Mouse (Mus musculus): Measurements from ENCODE around the gene Sfi1. TPM values are rescaled to one million over a fixed set of nuclear protein-coding genes. Genes with fewer than 3 reads are reported as not detected.
"Not testable (repeated sequence)": the region's sequence is repeated elsewhere in the genome, so short reads cannot be mapped to it uniquely, and the experiment has no call there.

Sfi1 gene
- polyA plus RNA-seq, 1 experiment from 2014 or later: 10.9 TPM

DNA sequence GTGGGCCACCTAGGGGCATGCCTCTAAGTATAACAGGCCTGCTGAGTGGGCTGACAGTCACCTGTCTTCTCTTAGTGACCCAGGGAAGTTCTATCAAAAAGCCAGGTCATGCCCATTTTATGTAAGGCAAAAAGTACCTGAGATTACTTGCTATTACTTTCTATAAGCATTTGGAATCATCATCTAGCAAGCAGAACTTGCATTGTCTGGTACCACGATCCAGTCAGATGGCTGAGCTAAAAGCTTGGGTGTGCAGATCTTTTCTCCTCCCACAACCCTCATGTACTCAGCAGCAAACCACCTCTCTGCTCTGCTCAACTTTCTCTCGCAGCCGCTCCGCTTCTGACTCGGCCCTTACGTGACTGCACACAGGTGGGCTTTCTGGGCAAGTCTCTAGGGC is 35.3 kb downstream of the Sfi1 start:
- not testable (repeated sequence) for H3K4me3 ChIP-seq (ENCODE audit: low read depth, low read length); H3K4me1 ChIP-seq (replicated peaks; ENCODE audit: control insufficient read depth, insufficient read depth, low read length); ATAC-seq (replicated peaks; ENCODE audit: low FRiP score); H3K9me3 ChIP-seq (ENCODE audit: control insufficient read depth, low read length); H3K27me3 ChIP-seq (replicated peaks; ENCODE audit: control insufficient read depth, insufficient read depth, low read length); H3K9ac ChIP-seq (ENCODE audit: low read depth, low read length); H3K27ac ChIP-seq (ENCODE audit: low read depth, low read length); DNase-seq (ENCODE audit: low spot score); H3K36me3 ChIP-seq (ENCODE audit: control insufficient read depth, insufficient read depth, low read length); H3K4me2 ChIP-seq
- WGBS: 88% methylated on average over 6 of the region's 6 CpGs

DNA sequence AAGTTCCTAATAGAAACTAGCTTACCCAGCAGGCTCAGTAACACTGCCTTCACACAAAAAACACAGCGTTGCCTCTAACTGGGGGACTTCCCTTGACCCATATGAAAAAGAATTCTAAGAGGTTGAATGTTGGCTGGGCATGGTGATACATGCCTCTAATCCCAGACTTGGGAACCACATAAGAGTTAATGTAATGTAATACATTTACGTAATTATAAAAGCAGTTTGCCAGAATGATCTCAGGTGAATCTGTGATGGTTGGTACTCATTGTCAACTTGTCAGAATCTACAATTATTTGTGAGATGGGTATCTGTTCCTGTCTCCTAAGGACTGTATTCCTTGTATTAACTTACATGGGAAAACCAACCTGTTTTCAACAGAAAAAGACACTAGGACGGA is 36.3 kb downstream of the Sfi1 start:
- 77% methylated on average over 2 of the region's 3 CpGs for WGBS
- not testable (repeated sequence) for H3K27me3 ChIP-seq (replicated peaks; ENCODE audit: control insufficient read depth, insufficient read depth, low read length); H3K4me3 ChIP-seq (ENCODE audit: low read depth, low read length); H3K4me1 ChIP-seq (replicated peaks; ENCODE audit: control insufficient read depth, insufficient read depth, low read length); H3K36me3 ChIP-seq (ENCODE audit: control insufficient read depth, insufficient read depth, low read length); H3K27ac ChIP-seq (ENCODE audit: low read depth, low read length); H3K9ac ChIP-seq (ENCODE audit: low read depth, low read length); ATAC-seq (replicated peaks; ENCODE audit: low FRiP score); DNase-seq (ENCODE audit: low spot score); H3K4me2 ChIP-seq; H3K9me3 ChIP-seq (ENCODE audit: control insufficient read depth, low read length)

DNA sequence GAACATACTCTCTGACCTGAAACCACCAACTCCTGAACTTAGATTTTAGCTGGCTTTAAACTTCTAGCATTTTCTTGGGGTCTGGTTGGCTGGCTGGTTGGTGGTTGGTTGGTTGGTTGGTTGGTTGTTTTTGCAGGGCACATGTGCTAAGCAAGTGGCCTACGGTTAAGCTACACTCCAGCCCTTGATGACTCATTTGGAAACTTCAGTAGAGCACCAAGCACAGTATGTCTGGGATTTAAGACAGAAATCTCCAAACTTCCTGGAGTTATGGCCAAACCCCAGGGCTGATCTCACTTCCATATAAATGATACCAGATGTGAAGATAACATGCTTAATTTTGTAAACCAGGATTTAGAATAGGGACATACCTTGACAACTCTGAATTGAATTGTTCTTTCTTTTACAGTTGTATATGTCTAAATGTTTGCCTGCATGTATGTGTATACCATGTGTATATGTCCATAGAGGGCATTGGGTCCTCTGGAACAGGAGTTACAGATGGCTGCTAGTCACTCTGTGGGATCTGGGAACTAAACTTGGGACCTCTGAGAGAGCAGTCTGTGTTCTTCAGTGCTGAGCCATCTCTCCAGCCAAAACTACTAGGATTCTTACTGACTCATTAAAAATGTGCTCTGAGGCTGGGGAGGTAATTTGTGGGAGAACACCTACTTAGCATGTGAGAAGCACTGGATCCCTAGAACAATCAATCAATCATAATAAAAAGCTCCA is 39.4 kb downstream of the Sfi1 start:
- DNase-seq (ENCODE audit: low spot score) (peak; percentile 51), ATAC-seq (replicated peaks; ENCODE audit: low FRiP score) (peak; percentile 46)
- not testable (repeated sequence) for H3K9me3 ChIP-seq (ENCODE audit: control insufficient read depth, low read length); H3K4me2 ChIP-seq; H3K27me3 ChIP-seq (replicated peaks; ENCODE audit: control insufficient read depth, insufficient read depth, low read length); H3K9ac ChIP-seq (ENCODE audit: low read depth, low read length); H3K36me3 ChIP-seq (ENCODE audit: control insufficient read depth, insufficient read depth, low read length); H3K27ac ChIP-seq (ENCODE audit: low read depth, low read length); H3K4me1 ChIP-seq (replicated peaks; ENCODE audit: control insufficient read depth, insufficient read depth, low read length); H3K4me3 ChIP-seq (ENCODE audit: low read depth, low read length)
- 70% methylated on average over 1 of the region's 1 CpGs for WGBS

DNA sequence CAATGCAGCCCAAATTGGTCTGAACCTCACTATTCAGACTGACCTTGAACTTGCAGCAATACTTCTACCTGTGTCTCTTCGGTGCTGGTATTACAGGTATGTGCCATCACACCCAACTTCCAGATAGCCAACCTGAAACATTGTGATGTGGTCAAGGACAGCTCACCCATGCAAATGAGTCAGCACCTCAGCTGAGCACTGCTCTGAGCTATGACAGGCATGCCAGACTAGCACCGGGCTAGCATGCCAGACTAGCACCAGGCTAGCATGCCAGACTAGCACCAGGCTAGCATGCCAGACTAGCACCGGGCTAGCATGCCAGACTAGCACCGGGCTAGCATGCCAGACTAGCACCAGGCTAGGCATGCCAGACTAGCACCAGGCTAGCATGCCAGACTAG is 41.9 kb downstream of the Sfi1 start:
- peak; percentile 21; the same call in 1 of the 2 replicates for ATAC-seq (replicated peaks; ENCODE audit: low FRiP score)
- 89% methylated on average over 4 of the region's 4 CpGs for WGBS
- H3K4me1 ChIP-seq (replicated peaks; ENCODE audit: control insufficient read depth, insufficient read depth, low read length); H3K4me3 ChIP-seq (ENCODE audit: low read depth, low read length); DNase-seq (ENCODE audit: low spot score); H3K27me3 ChIP-seq (replicated peaks; ENCODE audit: control insufficient read depth, insufficient read depth, low read length); H3K4me2 ChIP-seq; H3K27ac ChIP-seq (ENCODE audit: low read depth, low read length); H3K9me3 ChIP-seq (ENCODE audit: control insufficient read depth, low read length); H3K36me3 ChIP-seq (ENCODE audit: control insufficient read depth, insufficient read depth, low read length); H3K9ac ChIP-seq (ENCODE audit: low read depth, low read length): not testable (repeated sequence)

GRCm38 (mm10) chr11:3150677-3151003 is 42.6 kb downstream of the Sfi1 start:
- 92% methylated on average over 12 of the region's 12 CpGs for WGBS
- DNase-seq (ENCODE audit: low spot score); H3K4me1 ChIP-seq (replicated peaks; ENCODE audit: control insufficient read depth, insufficient read depth, low read length); H3K9me3 ChIP-seq (ENCODE audit: control insufficient read depth, low read length); H3K4me3 ChIP-seq (ENCODE audit: low read depth, low read length); H3K4me2 ChIP-seq; ATAC-seq (replicated peaks; ENCODE audit: low FRiP score); H3K27me3 ChIP-seq (replicated peaks; ENCODE audit: control insufficient read depth, insufficient read depth, low read length); H3K36me3 ChIP-seq (ENCODE audit: control insufficient read depth, insufficient read depth, low read length); H3K27ac ChIP-seq (ENCODE audit: low read depth, low read length); H3K9ac ChIP-seq (ENCODE audit: low read depth, low read length): not testable (repeated sequence)

DNA sequence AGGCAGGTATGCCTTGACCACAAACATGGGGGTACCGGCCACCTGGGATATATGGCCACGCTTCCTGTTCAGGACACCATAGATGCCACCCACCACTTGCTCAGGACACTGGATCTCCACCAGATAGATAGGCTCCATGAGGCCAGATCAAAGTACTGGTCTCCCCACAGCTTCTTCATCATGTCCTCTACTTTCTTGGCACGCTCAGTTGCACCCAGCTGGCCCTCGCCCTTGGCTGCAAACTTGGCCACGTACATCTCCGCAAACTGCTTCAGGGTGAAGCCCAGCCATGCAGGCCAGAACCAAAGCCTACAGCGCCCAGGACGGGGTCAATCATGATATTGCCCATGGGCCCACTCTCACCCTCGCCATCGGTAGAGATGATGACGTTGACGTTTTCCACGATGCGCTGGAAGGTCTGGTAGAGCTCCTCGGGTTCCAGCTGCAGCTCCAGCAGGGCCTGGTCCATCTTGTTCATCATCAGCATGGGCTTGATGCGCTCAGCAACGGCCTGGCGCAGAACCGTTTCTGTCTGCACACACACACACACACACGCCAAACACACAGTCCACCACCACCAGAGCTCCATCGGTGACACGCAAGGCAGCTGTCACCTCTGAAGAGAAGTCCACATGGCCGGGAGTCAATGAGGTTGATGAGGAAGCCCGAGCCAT is 43.1 kb downstream of the Sfi1 start:
- not testable (repeated sequence) for H3K27ac ChIP-seq (ENCODE audit: low read depth, low read length); H3K9ac ChIP-seq (ENCODE audit: low read depth, low read length); H3K4me3 ChIP-seq (ENCODE audit: low read depth, low read length); H3K27me3 ChIP-seq (replicated peaks; ENCODE audit: control insufficient read depth, insufficient read depth, low read length); H3K4me1 ChIP-seq (replicated peaks; ENCODE audit: control insufficient read depth, insufficient read depth, low read length); H3K4me2 ChIP-seq; DNase-seq (ENCODE audit: low spot score); H3K36me3 ChIP-seq (ENCODE audit: control insufficient read depth, insufficient read depth, low read length); H3K9me3 ChIP-seq (ENCODE audit: control insufficient read depth, low read length)
- ATAC-seq (replicated peaks; ENCODE audit: low FRiP score): 0 out of 2 replicates have a peak, but pooled peaks have one; percentile 5
- 95% methylated on average over 23 of the region's 24 CpGs for WGBS

DNA sequence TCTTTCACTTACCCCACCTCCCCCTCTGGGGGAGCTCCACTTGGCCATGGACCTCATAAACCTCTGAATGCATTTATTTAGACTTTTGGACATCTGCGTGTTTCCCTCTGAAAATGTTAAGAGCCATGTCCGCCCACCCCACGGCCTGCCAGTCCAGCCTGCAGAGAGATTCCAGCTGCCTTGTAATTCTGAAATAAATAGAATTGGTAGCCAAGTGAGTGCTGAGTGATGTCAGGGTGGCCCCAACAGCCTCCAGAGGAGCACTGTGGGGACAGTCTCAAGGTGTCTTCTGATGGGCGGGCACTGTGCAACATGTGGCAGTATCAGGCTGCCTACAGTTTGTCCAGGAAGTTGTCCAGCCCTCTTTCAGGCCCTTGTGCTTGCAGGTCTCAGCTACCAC is 43.8 kb downstream of the Sfi1 start:
- WGBS: 84% methylated on average over 4 of the region's 4 CpGs
- ATAC-seq (replicated peaks; ENCODE audit: low FRiP score): not testable (repeated sequence)

DNA sequence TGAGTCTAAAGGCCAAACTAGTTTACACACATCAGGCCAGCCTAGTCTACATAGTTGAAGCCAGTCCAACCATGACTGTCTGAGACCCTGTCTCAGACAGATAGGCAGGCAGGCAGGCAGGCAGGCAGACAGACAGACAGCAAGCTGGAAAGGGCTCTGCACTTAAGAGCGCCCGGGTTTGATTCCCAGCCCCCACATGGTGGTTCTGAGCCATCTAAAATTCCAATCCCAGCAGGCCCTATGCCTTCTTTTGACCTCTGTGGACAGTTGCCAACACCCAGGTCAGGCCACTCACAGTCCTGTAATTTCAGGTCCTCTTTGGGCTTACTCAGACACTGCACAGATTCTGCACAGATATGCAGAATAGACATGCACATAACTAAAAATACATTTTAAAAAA is 46.5 kb downstream of the Sfi1 start:
- H3K4me3 ChIP-seq (ENCODE audit: low read depth, low read length); H3K4me1 ChIP-seq (replicated peaks; ENCODE audit: control insufficient read depth, insufficient read depth, low read length); H3K9ac ChIP-seq (ENCODE audit: low read depth, low read length); H3K9me3 ChIP-seq (ENCODE audit: control insufficient read depth, low read length); H3K27ac ChIP-seq (ENCODE audit: low read depth, low read length); H3K27me3 ChIP-seq (replicated peaks; ENCODE audit: control insufficient read depth, insufficient read depth, low read length); H3K36me3 ChIP-seq (ENCODE audit: control insufficient read depth, insufficient read depth, low read length); DNase-seq (ENCODE audit: low spot score); ATAC-seq (replicated peaks; ENCODE audit: low FRiP score); H3K4me2 ChIP-seq: not testable (repeated sequence)
- 95% methylated on average over 2 of the region's 2 CpGs for WGBS

More for the DNA sequence above, 43.8 kb downstream of the Sfi1 start:
- not testable (repeated sequence) for H3K27me3 ChIP-seq (replicated peaks; ENCODE audit: control insufficient read depth, insufficient read depth, low read length); DNase-seq (ENCODE audit: low spot score); H3K4me3 ChIP-seq (ENCODE audit: low read depth, low read length); H3K27ac ChIP-seq (ENCODE audit: low read depth, low read length); H3K4me2 ChIP-seq; H3K9ac ChIP-seq (ENCODE audit: low read depth, low read length); H3K36me3 ChIP-seq (ENCODE audit: control insufficient read depth, insufficient read depth, low read length); H3K4me1 ChIP-seq (replicated peaks; ENCODE audit: control insufficient read depth, insufficient read depth, low read length); H3K9me3 ChIP-seq (ENCODE audit: control insufficient read depth, low read length)

Measured in liver, embryonic 11.5 days (tissue).